Mouse (Mus musculus): Measurements from ENCODE around the gene Timm8b. TPM values are rescaled to one million over a fixed set of nuclear protein-coding genes. Genes with fewer than 3 reads are reported as not detected.
"Not testable (repeated sequence)": the region's sequence is repeated elsewhere in the genome, so short reads cannot be mapped to it uniquely, and the experiment has no call there.

Gene Timm8b
- polyA plus RNA-seq, 1 experiment: 3.3 TPM

- H3K36me3 ChIP-seq (ENCODE audit: control insufficient read depth): peaks cover 25% of the 10 kb centered on the region
- peak overlapping the region; percentile 88 for H3K4me3 ChIP-seq (replicated peaks)
- no peak for TF ChIP-seq TAL1 (IDR thresholded peaks at IDR 0.05; ENCODE audit: low read length)
- TF ChIP-seq GATA1 (IDR thresholded peaks at IDR 0.05; ENCODE audit: low read length): no peak
Observed at GRCm38 (mm10) chr9:50617794-50618330, 14.2 kb downstream of the Timm8b start.

GRCm38 (mm10) chr9:50630903-50631302 lies 27.2 kb downstream of the Timm8b start:
- H3K4me3 ChIP-seq (replicated peaks); H3K9me3 ChIP-seq (ENCODE audit: control insufficient read depth, low read length); H3K27me3 ChIP-seq (ENCODE audit: control insufficient read depth); H3K4me1 ChIP-seq (ENCODE audit: control insufficient read depth): not testable (repeated sequence)
- peaks cover 26% of the 10 kb centered on the region for H3K36me3 ChIP-seq (ENCODE audit: control insufficient read depth)

More at GRCm38 (mm10) chr9:50617794-50618330, 14.2 kb downstream of the Timm8b start:
- Histone ChIP-seq H3K4me1 (ENCODE audit: control insufficient read depth) (peaks cover 28% of the 10 kb centered on the region), H3K27me3 (ENCODE audit: control insufficient read depth) (no peaks in the 10 kb centered on the region), H3K9me3 (ENCODE audit: control insufficient read depth, low read length) (no peaks in the 10 kb centered on the region)

GRCm38 (mm10) chr9:50632016-50632688 lies 28.4 kb downstream of the Timm8b start:
- Histone ChIP-seq H3K36me3 (ENCODE audit: control insufficient read depth) (peaks cover 35% of the 10 kb centered on the region), H3K27me3 (ENCODE audit: control insufficient read depth) (no peaks in the 10 kb centered on the region), H3K4me1 (ENCODE audit: control insufficient read depth) (peaks cover 8% of the 10 kb centered on the region), H3K4me3 (replicated peaks) (peak overlapping the region; percentile 30), H3K9me3 (ENCODE audit: control insufficient read depth, low read length) (no peaks in the 10 kb centered on the region)
- no peak for TF ChIP-seq GATA1 (IDR thresholded peaks at IDR 0.05; ENCODE audit: low read length)
- TF ChIP-seq TAL1 (IDR thresholded peaks at IDR 0.05; ENCODE audit: low read length): no peak

GRCm38 (mm10) chr9:50633059-50633458 lies 29.3 kb downstream of the Timm8b start:
- peaks cover 43% of the 10 kb centered on the region for H3K36me3 ChIP-seq (ENCODE audit: control insufficient read depth)
- no peaks in the 10 kb centered on the region for H3K27me3 ChIP-seq (ENCODE audit: control insufficient read depth)
- no peaks in the 10 kb centered on the region for H3K9me3 ChIP-seq (ENCODE audit: control insufficient read depth, low read length)
- no peak overlapping the region for H3K4me3 ChIP-seq (replicated peaks)
- peaks cover 8% of the 10 kb centered on the region for H3K4me1 ChIP-seq (ENCODE audit: control insufficient read depth)
- no peak for TF ChIP-seq TAL1 (IDR thresholded peaks at IDR 0.05; ENCODE audit: low read length)
- TF ChIP-seq GATA1 (IDR thresholded peaks at IDR 0.05; ENCODE audit: low read length): no peak

- Histone ChIP-seq H3K9me3 (ENCODE audit: control insufficient read depth, low read length) (no peaks in the 10 kb centered on the region), H3K27me3 (ENCODE audit: control insufficient read depth) (no peaks in the 10 kb centered on the region), H3K4me1 (ENCODE audit: control insufficient read depth) (peaks cover 8% of the 10 kb centered on the region), H3K4me3 (replicated peaks) (no peak overlapping the region), H3K36me3 (ENCODE audit: control insufficient read depth) (peaks cover 53% of the 10 kb centered on the region)
- TF ChIP-seq TAL1 (IDR thresholded peaks at IDR 0.05; ENCODE audit: low read length): no peak
- no peak for TF ChIP-seq GATA1 (IDR thresholded peaks at IDR 0.05; ENCODE audit: low read length)
Observed at GRCm38 (mm10) chr9:50634270-50634669, 30.6 kb downstream of the Timm8b start.

GRCm38 (mm10) chr9:50646826-50647370 lies 43.2 kb downstream of the Timm8b start:
- Histone ChIP-seq H3K27me3 (ENCODE audit: control insufficient read depth) (no peaks in the 10 kb centered on the region), H3K4me1 (ENCODE audit: control insufficient read depth) (peaks cover 17% of the 10 kb centered on the region), H3K9me3 (ENCODE audit: control insufficient read depth, low read length) (no peaks in the 10 kb centered on the region), H3K36me3 (ENCODE audit: control insufficient read depth) (peaks cover 88% of the 10 kb centered on the region), H3K4me3 (replicated peaks) (no peak overlapping the region)
- no peak for TF ChIP-seq GATA1 (IDR thresholded peaks at IDR 0.05; ENCODE audit: low read length)
- no peak for TF ChIP-seq TAL1 (IDR thresholded peaks at IDR 0.05; ENCODE audit: low read length)

- peaks cover 80% of the 10 kb centered on the region for H3K36me3 ChIP-seq (ENCODE audit: control insufficient read depth)
- no peaks in the 10 kb centered on the region for H3K27me3 ChIP-seq (ENCODE audit: control insufficient read depth)
- TF ChIP-seq TAL1 (IDR thresholded peaks at IDR 0.05; ENCODE audit: low read length) (no peak), GATA1 (IDR thresholded peaks at IDR 0.05; ENCODE audit: low read length) (no peak)
- no peaks in the 10 kb centered on the region for H3K9me3 ChIP-seq (ENCODE audit: control insufficient read depth, low read length)
- H3K4me1 ChIP-seq (ENCODE audit: control insufficient read depth): peaks cover 17% of the 10 kb centered on the region
- H3K4me3 ChIP-seq (replicated peaks): no peak overlapping the region
Observed at GRCm38 (mm10) chr9:50650503-50650902, 46.8 kb downstream of the Timm8b start.

Other genes starting within 250 kb of the Timm8b start
- gene Plet1, start 109.4 kb upstream of the Timm8b start, polyA plus RNA-seq (2012): not detected in 2 replicates
- gene Pts, start 75.2 kb upstream of the Timm8b start, polyA plus RNA-seq (2012): 0.35 and 0.37 TPM in 2 replicates
- gene Il18, start 49.1 kb upstream of the Timm8b start, polyA plus RNA-seq (2012): 0.09 TPM in 1 of 2 replicates, not detected in the other
- not detected in 2 replicates for gene Bco2, start 48.7 kb upstream of the Timm8b start, polyA plus RNA-seq (2012)
- not detected in 2 replicates for gene Tex12, start 42.6 kb upstream of the Timm8b start, polyA plus RNA-seq (2012)
- 1.3 and 2.3 TPM in 2 replicates for gene Sdhd, start 98 bp upstream of the Timm8b start, polyA plus RNA-seq (2012)
- 0.18 TPM in 1 of 2 replicates, not detected in the other for gene Pih1d2, start 13.4 kb downstream of the Timm8b start, polyA plus RNA-seq (2012)
- 0.12 and 0.25 TPM in 2 replicates for gene Nkapd1, start 13.6 kb downstream of the Timm8b start, polyA plus RNA-seq (2012)
- gene Dlat, start 55.9 kb downstream of the Timm8b start, polyA plus RNA-seq (2012): 1.2 and 1.3 TPM in 2 replicates
- gene Dixdc1, start 135.6 kb downstream of the Timm8b start, polyA plus RNA-seq (2012): not detected in 2 replicates
- gene 2310030G06Rik, start 142.6 kb downstream of the Timm8b start, polyA plus RNA-seq (2012): not detected in 2 replicates
- gene Cryab, start 147.4 kb downstream of the Timm8b start, polyA plus RNA-seq (2012): not detected in 2 replicates
- not detected in 2 replicates for gene Hspb2, start 148.4 kb downstream of the Timm8b start, polyA plus RNA-seq (2012)
- gene Fdxacb1, start 164.3 kb downstream of the Timm8b start, polyA plus RNA-seq (2012): 0.13 and 0.22 TPM in 2 replicates
- gene Alg9, start 171.1 kb downstream of the Timm8b start, polyA plus RNA-seq (2012): 0.22 and 0.31 TPM in 2 replicates
- gene 1110032A03Rik, start 171.6 kb downstream of the Timm8b start, polyA plus RNA-seq (2012): 0.38 and 0.41 TPM in 2 replicates
- 0.75 and 0.92 TPM in 2 replicates for gene Ppp2r1b, start 241.4 kb downstream of the Timm8b start, polyA plus RNA-seq (2012)